Mouse (Mus musculus): ENCODE results near the gene Pak6.
A peak's percentile ranks its signal among the peaks of the same experiment; 100 is the strongest.

GRCm38 (mm10) chr2:118693370-118693966, 30.4 kb downstream of the Pak6 start:
- TF ChIP-seq CTCF (IDR thresholded peaks at IDR 0.05) (0 out of 2 replicates have a peak, but pooled peaks have one; percentile 7), EP300 (IDR thresholded peaks at IDR 0.05) (no peak)

Data from lung, postnatal 0 days (tissue).